Mouse (Mus musculus) heart, embryonic 16.5 days (tissue): ENCODE results near the gene Nfyc. TPM values are rescaled to one million over a fixed set of nuclear protein-coding genes. Genes with fewer than 3 reads are reported as not detected.
A peak's percentile ranks its signal among the peaks of the same experiment; 100 is the strongest.

Source experiments
- ATAC-seq: fragments of 200-750 bp; cut with Nextera tagmentation; replicated peaks from 2 replicates; pipeline ENCODE4 v1.8.0; 2017; ENCODE audit warnings: moderate number of reproducible peaks; ENCODE audit not compliant: insufficient read depth, low FRiP score; ENCODE audit errors: extremely low read depth
- H3K27ac ChIP-seq: fragments of 300-500 bp; sonication (generic); 2 replicates; pipeline ENCODE4 v1.5.1; 2014; ENCODE audit warnings: mild to moderate bottlenecking, low read length, control low read depth, moderate library complexity
- H3K27me3 ChIP-seq: fragments of 300-500 bp; sonication (generic); 2 replicates; pipeline ENCODE4 v1.6.1; 2014; ENCODE audit warnings: low read length, mixed read lengths; ENCODE audit not compliant: control insufficient read depth, insufficient read depth
- H3K36me3 ChIP-seq: fragments of 300-500 bp; sonication (generic); 2 replicates; pipeline ENCODE4 v1.6.1; 2014; ENCODE audit not compliant: control insufficient read depth, insufficient read depth
- H3K4me1 ChIP-seq: fragments of 300-500 bp; sonication (generic); 2 replicates; pipeline ENCODE4 v1.6.1; 2014; ENCODE audit warnings: low read length, mixed read lengths; ENCODE audit not compliant: control insufficient read depth, insufficient read depth
- H3K4me2 ChIP-seq: fragments of 300-500 bp; sonication (generic); 2 replicates; pipeline ENCODE4 v1.6.1; 2014; ENCODE audit warnings: low read depth, mild to moderate bottlenecking, control low read depth, low read length
- H3K4me3 ChIP-seq: fragments of 300-500 bp; sonication (generic); 2 replicates; pipeline ENCODE4 v1.5.1; 2014; ENCODE audit warnings: mild to moderate bottlenecking, control low read depth, low read length
- H3K9ac ChIP-seq: fragments of 300-500 bp; sonication (generic); 2 replicates; pipeline ENCODE4 v1.6.1; 2014; ENCODE audit warnings: low read length, control low read depth
- H3K9me3 ChIP-seq: fragments of 300-500 bp; sonication (generic); replicated peaks from 2 replicates; pipeline ENCODE4 v1.6.1; 2016; ENCODE audit warnings: low read length; ENCODE audit not compliant: control insufficient read depth
- WGBS: fragments of 180-500 bp; shearing (Covaris S2); extraction: QIAGEN DNeasy Blood & Tissue Kit; methylation state at CpG from one replicate; pipeline ENCODE4 v1.1.7; 2014; 5-methylcytosine and 5-hydroxymethylcytosine counted together
- polyA plus RNA-seq: library from polyadenylated mRNA; unstranded; fragments of >200 nt; fragmentation: Nextera tagmentation; extraction: Ambion mirVana; gene quantifications from 2 replicates; pipeline ENCODE4 v1.2.1, GENCODE M21; 2015

Nfyc gene
- polyA plus RNA-seq, 1 experiment from 2014 or later = 106 TPM

DNA sequence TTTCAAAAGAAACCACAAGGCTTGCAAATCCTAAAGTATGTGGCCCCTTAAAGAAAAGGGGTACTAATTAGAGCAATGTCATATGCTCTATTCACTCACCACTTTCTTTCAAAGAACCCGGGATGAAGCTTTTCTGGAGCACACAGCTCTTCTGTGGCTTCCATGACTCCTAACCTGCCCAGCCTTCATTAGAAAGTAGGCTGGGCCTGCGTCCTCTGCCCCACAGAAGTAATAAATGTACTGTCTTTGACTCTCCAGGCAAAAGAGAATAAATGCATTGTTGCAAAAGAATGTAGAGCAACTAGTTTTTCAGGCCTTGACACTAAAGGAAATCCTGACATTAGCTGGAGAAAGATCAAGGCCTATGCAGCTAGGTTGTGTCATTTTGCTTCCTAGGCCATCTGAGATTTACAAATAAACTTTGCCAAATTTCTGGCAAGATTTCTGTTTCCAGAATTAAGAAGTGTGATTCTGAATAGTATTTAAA, 31.6 kb downstream of the Nfyc start:
- Histone ChIP-seq H3K4me2 (no peak overlapping the region), H3K4me1 (peaks cover 23% of the 10 kb centered on the region), H3K9me3 (no peaks in the 10 kb centered on the region), H3K27me3 (no peaks in the 10 kb centered on the region), H3K4me3 (no peak overlapping the region), H3K36me3 (peaks cover 10% of the 10 kb centered on the region), H3K27ac (peak overlapping the region; percentile 35; the same call in 1 of the 2 replicates), H3K9ac (no peak overlapping the region)
- ATAC-seq = no peak
- 48% methylated on average over 2 of the region's 2 CpGs for WGBS

DNA sequence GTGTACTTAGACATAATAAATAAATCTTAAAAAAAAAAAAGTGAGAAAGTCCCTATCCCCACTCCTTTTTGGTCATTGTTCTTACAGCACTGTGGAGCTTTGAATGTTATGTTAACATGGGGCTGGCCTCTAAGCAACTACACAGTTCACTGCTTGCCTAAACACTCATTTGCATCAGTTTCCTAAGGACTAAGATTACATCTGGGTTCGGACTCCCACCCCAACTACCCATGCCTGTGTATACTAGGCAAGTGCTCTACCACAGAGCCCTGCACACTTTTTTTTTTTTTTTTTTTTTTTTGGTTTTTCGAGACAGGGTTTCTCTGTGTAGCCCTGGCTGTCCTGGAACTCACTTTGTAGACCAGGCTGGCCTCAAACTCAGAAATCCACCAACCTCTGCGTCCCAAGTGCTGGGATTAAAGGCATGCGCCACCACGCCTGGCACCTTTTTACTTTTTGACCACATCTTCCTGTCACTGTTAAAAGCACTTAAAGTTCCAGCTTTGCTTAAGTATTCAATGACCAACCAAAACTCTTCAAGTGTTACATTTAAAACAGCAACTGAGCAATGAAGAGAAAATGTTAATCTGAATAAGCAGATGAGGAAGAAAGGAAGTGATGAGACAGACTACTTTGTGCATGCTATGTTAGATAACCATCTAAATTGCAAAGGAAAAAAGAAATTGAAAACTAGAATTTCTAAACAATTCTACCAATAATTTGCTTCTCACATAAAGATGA, 33.2 kb downstream of the Nfyc start:
- H3K36me3 ChIP-seq = peaks cover 4% of the 10 kb centered on the region
- no peak overlapping the region for H3K27ac ChIP-seq
- H3K9me3 ChIP-seq = no peaks in the 10 kb centered on the region
- no peak overlapping the region for H3K4me3 ChIP-seq
- no peaks in the 10 kb centered on the region for H3K27me3 ChIP-seq
- H3K4me1 ChIP-seq = peaks cover 31% of the 10 kb centered on the region
- H3K9ac ChIP-seq = no peak overlapping the region
- WGBS = 87% methylated on average over 4 of the region's 5 CpGs
- no peak for ATAC-seq
- no peak overlapping the region for H3K4me2 ChIP-seq

- WGBS = 77% methylated on average over 2 of the region's 2 CpGs
- ATAC-seq = no peak
- Histone ChIP-seq H3K4me3 (no peak overlapping the region), H3K9ac (no peak overlapping the region), H3K9me3 (no peaks in the 10 kb centered on the region), H3K27me3 (no peaks in the 10 kb centered on the region), H3K4me1 (peaks cover 37% of the 10 kb centered on the region), H3K36me3 (peaks cover 4% of the 10 kb centered on the region), H3K4me2 (no peak overlapping the region), H3K27ac (no peak overlapping the region)
Observed at GRCm38 (mm10) chr4:120796687-120797086, 34.7 kb downstream of the Nfyc start.

GRCm38 (mm10) chr4:120795646-120796045, 35.7 kb downstream of the Nfyc start:
- 88% methylated on average over 1 of the region's 1 CpGs for WGBS
- Histone ChIP-seq H3K4me1 (peaks cover 34% of the 10 kb centered on the region), H3K27ac (no peak overlapping the region), H3K27me3 (no peaks in the 10 kb centered on the region), H3K4me2 (no peak overlapping the region), H3K9me3 (no peaks in the 10 kb centered on the region), H3K36me3 (peaks cover 5% of the 10 kb centered on the region), H3K9ac (no peak overlapping the region), H3K4me3 (no peak overlapping the region)
- ATAC-seq = no peak

- H3K9ac ChIP-seq = no peak overlapping the region
- H3K9me3 ChIP-seq = no peaks in the 10 kb centered on the region
- H3K27ac ChIP-seq = peak overlapping the region; percentile 48; the same call in 1 of the 2 replicates
- no peak overlapping the region for H3K4me3 ChIP-seq
- H3K4me1 ChIP-seq = peaks cover 22% of the 10 kb centered on the region
- no peak overlapping the region for H3K4me2 ChIP-seq
- H3K36me3 ChIP-seq = peaks cover 21% of the 10 kb centered on the region
- ATAC-seq = 0 out of 2 replicates have a peak, but pooled peaks have one; percentile 49
- WGBS = 48% methylated on average over 2 of the region's 2 CpGs
- no peaks in the 10 kb centered on the region for H3K27me3 ChIP-seq
Observed at GRCm38 (mm10) chr4:120792918-120793317, 38.5 kb downstream of the Nfyc start.

DNA sequence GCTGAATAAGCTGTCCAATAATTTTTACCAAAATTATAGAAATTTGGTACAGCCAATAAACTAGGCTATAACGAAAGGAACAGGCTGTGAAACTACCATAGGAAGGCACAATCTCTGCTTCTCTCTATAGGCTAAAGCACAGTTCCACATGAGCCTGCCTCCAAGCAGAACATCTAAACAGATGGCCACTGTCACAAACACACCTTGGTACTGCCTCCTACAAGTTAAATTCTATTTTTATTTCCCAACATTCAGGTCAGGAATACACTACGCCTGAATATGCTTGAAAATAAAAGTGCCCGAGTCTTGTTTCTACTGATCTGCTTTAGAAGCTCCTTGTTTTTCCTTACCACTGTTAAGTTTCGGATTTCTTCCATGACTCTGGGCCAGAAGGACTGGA, 41.3 kb downstream of the Nfyc start:
- Histone ChIP-seq H3K9ac (no peak overlapping the region), H3K36me3 (peaks cover 39% of the 10 kb centered on the region), H3K27ac (no peak overlapping the region), H3K4me1 (peaks cover 14% of the 10 kb centered on the region), H3K4me2 (no peak overlapping the region), H3K4me3 (no peak overlapping the region), H3K27me3 (no peaks in the 10 kb centered on the region), H3K9me3 (no peaks in the 10 kb centered on the region)
- ATAC-seq = no peak
- WGBS = 93% methylated on average over 4 of the region's 4 CpGs

GRCm38 (mm10) chr4:120755801-120756200, 75.6 kb downstream of the Nfyc start:
- ATAC-seq = no peak
- WGBS = 68% methylated on average over 5 of the region's 5 CpGs
- H3K9ac ChIP-seq = no peak overlapping the region

DNA sequence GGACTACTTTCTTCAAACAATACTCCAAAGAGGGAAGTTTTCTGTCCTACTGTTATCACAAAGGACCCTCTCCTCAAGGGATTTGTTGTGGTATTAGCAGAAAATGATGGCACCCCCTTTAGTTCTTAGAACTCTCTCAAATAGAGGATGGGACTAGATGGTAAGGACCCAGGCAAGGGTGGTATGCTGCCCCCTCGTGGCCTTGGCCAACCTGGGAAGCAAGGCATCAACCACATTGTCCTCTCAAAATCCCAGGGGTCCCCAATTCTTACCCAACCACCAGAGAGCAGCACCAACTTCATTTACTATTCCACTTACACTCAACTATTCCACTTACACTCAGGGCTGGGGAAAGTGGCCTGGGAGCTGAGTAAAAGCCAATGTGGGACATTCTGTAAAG, 76.1 kb downstream of the Nfyc start:
- no peak overlapping the region for H3K27ac ChIP-seq
- H3K36me3 ChIP-seq = peaks cover 27% of the 10 kb centered on the region
- H3K4me2 ChIP-seq = no peak overlapping the region
- H3K4me3 ChIP-seq = no peak overlapping the region
- H3K4me1 ChIP-seq = no peaks in the 10 kb centered on the region
- H3K9ac ChIP-seq = no peak overlapping the region
- no peaks in the 10 kb centered on the region for H3K9me3 ChIP-seq
- peaks cover 7% of the 10 kb centered on the region for H3K27me3 ChIP-seq
- ATAC-seq = 0 out of 2 replicates have a peak, but pooled peaks have one; percentile 34
- WGBS = 0% methylated on average over 1 of the region's 1 CpGs

More at GRCm38 (mm10) chr4:120755801-120756200, 75.6 kb downstream of the Nfyc start:
- Histone ChIP-seq H3K9me3 (no peaks in the 10 kb centered on the region), H3K4me1 (no peaks in the 10 kb centered on the region), H3K27me3 (peaks cover 5% of the 10 kb centered on the region; the same call in 1 of the 2 replicates), H3K4me3 (no peak overlapping the region), H3K4me2 (no peak overlapping the region), H3K36me3 (peaks cover 32% of the 10 kb centered on the region), H3K27ac (no peak overlapping the region)

DNA sequence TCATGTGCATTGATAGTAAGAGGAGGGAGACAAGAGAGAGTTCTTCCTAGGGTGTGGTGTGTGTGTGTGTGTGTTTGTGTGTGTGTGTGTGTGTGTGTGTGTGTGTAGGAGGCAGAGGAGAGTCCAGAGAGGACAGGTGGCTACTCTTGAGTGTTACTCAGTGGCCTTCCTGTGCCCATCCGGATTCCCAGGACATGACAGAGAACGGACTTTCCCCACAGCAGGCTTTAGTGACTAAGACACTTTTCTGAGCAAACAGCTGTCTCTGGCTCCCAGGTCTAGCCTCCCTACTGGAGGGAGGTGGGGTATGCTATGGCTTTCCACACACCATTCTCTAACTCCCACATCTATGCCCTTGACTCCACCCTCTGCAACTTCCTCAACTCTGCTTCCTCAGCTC, 81.8 kb downstream of the Nfyc start:
- no peak overlapping the region for H3K9ac ChIP-seq
- no peak overlapping the region for H3K27ac ChIP-seq
- peaks cover 51% of the 10 kb centered on the region for H3K27me3 ChIP-seq
- 51% methylated on average over 2 of the region's 2 CpGs for WGBS
- no peaks in the 10 kb centered on the region for H3K9me3 ChIP-seq
- ATAC-seq = no peak
- H3K36me3 ChIP-seq = no peaks in the 10 kb centered on the region
- H3K4me3 ChIP-seq = no peak overlapping the region
- H3K4me1 ChIP-seq = peaks cover 5% of the 10 kb centered on the region; the same call in 1 of the 2 replicates
- H3K4me2 ChIP-seq = no peak overlapping the region
